Mouse (Mus musculus) kidney, postnatal 4 days (tissue): ENCODE results near the gene Prph2.

Experiments used
- DNase-seq, 2 experiments: peaks; one replicate each; pipeline ENCODE4 v3.0.0; 2021; ENCODE audit warnings: mixed read lengths in 2 of 2

The Prph2 gene

GRCm38 (mm10) chr17:46966892-46967291 is 56.6 kb downstream of the Prph2 start:
- DNase-seq: no peak

- no peak for DNase-seq
Observed at GRCm38 (mm10) chr17:46972603-46973002, 62.3 kb downstream of the Prph2 start.
